Mouse (Mus musculus) cerebellum, adult 11-12 months (tissue): Measurements from ENCODE around the gene Fancc.

Experiments used
- DNase-seq: peaks from one replicate; pipeline ENCODE4 v3.0.0; 2022

Gene Fancc

DNA sequence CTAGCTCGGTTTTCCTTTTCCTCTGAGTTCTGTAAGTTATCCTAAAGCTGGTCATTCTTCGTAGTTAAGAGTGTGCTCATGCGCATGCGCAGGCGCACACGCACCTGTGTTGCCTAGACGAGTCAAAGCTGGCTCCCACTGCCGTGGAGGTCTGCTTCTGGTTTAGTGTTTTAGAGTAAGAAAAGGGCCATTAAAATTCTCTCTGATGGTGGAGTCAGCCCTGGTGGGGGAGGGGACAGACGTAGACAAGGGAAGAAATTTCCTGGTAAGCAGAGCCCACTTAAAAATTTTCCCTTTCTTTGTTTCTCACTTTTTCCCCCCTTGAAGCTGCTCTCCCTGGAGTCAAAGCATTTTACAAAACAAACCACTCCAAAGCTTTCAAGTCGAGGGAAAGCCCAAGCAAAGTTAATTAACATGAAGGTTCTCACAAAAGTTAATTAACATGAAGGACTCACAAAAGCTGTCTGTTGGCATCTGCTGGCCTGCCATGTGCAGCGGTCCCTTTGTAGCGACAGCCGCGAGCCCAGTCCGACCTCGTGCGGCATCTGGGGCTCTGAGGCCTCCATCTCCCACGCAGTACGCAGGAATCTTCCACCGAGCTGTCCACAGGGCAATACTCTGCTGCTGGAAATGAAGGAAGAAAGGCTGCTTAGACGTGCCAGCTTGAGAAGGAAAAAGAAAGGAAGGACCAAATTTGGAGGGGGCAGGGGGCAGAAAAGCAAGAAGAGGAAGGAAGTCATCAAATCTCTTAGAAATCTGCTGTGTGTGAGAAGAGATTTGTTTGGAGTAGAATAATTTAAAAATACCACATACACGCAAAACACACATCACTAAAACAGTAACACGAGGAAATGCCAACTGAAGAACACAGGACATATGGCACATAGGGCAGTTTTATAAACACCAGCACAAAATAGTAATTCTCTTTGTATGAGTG, at the start of gene Fancc:
TSS of gene Fancc (minus strand) at position 633 of the 937 bp plus-strand sequence.
- no peak for DNase-seq

DNA sequence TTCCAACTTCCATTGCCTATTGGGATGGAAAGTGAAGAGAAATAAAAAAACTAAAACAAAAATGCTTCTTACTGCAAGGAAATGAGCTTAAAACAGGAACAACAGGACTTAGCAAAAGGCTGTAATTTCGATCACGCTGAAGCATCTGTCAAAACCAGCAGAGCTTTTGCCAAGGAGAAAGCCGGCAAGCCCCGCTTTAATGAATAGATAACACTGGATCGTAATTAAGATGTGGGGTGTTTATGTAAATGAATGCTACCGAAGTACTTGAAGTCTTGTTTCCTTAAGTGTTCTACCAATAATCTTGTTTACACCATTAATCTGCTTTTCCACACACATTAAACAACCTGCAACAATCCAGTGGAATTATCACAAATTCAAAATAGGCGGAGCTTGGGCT, 48.2 kb upstream of the Fancc start:
- DNase-seq, result no peak

DNA sequence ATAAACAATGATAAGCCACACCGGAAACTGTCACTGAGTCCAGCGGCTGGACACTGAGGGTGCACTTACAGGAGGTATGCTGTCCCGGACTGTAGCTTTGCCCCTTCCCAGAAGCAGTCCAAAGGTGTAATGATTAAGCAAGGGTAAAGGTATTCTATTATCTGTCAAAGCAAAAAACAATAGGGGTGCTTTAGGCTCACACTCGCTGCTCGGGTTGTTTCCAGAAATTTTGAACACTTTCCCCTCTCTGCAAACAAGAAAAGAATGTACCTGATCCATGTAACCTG, 47.8 kb upstream of the Fancc start:
- no peak for DNase-seq

DNA sequence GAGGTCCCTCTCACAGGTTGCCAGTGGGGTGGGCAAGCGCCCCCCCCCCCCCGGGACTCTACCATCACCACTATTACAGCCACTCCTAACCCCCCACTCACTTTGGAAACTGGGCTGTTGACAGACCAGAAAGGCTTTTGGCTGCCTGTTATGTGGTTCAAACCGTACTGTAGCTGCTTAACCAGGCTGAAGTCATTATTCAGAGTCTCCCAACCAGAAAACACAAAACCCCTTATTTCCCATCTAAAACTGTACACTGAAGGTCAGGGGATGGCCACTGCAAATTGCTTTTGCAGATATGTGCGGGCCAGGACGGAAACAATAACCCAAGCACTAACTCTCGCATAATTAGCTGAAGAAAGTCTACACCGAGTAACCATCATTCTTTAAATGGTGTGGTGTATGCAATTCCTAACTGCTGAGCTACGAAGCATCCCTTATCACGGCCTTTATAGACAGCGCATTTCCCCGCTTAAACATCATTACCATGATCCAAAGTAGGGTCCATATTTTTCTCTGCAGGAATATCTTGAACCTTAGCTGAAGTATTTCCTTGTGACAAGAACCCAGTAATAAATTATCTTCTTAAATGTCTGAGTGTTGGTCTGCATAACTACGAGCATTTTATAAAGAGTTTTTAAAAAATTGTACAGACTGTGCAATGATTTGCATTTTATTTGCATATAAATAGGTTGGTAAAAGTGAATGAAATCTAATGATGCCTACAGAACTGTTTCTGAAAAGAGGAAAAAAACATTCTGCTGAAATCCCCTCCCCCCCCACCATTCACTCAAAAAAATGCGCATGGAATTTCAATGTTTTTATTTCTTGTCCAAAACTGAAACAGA, 47.3 kb upstream of the Fancc start:
- no peak for DNase-seq

DNA sequence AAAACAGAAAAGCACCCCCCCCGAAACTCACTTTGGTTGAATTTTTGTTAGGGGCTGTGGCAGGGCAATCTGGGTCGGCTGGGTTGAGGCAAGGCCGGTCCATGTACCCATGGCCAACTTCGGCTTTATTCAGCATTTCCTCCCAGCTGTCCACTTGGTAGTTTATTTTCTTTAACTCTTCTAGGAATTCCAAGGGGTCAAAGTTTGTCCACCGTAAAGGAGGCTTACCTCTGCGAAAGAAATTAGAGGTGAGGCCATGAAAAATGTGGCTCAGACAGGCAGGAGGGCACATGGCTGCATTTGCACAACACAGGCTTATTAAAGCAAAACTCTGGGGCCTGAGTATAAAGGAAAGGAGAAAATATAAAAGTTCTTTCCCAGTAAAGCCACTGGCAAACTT, 46.4 kb upstream of the Fancc start:
- DNase-seq, result no peak

DNA sequence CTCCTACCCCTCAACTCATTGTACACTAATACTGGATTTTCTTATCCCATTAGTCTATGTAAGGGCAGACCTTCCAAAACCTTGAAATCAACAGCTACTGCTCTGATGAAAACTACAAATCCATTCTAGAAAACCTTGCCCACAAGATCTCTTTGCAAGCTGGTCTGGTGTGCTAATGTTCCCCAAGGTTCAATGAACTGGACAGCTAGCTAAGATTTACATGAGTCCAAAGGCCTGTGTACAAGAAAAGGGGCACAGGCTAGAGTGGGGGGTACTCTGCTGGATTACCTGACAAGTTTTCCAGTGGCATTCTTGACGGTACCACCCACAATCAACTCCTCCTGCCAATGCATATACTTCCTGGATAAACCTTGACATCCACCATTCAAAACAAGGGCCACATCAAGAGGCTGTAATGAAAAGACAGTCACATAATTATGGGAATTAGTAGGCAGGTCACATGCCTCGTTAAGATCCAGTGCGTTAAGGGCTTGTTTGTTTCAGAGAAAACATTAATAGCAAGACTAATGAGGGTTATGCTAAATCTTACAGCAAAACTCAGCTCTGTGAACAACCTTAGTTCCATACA, 45.8 kb upstream of the Fancc start:
- DNase-seq, result no peak

DNA sequence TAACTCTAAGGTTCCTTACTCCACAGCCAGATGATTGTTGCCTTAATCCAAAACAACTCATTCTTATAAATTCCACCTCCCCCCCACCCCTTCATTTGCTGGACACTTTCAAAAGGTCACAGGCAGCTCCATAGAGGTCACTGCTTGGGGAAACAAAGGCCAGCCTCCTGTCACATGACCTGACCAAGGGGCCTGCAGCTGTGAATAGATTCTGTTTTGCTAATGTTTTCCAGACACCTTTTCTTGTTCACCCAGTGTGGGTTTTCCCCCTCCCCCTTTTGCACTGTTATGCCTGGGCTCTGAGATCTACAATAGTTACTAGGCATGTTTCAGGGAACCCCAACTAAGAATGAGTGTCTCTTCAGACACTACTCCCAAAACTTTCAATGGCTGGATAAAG, 44.4 kb upstream of the Fancc start:
- DNase-seq, result no peak

DNA sequence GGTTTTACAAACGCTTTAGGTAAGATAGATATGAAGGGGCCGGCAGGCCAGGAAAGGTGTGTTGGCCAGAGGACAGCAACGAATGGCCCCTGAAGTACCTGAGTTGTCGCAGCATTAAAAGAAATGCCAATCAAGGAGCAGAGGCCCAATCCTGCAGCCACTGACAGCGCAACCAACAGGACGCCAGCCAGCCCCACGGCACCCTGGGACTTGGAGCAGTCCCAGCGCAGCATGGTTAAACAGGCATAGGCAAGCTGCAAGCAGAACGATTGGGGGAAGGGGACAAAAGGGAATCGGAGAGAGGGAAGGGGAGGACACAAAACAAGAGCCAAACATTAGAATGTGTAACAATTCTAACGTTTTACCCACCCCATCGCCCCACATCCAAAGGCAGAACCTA, 43.5 kb upstream of the Fancc start:
- peak; percentile 53 for DNase-seq

DNA sequence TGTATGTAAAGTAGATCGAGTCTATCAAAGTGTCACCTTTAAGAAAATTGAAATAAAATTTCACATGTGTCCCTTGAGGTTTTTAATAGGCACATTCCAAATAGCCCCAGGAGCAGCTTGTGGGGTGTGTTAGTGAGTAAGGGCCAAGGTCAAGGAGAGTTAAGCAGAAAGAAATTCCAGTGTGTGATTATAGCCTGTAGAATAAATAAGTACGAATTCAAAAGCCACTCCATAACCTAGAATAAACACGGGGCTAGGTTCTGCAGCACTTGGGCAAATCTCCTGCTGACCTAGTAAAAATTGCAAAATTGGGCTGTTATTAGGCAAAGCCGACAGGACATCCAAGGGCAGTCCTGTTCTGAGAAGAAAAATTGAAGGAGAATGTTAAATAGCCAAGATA, 37.9 kb upstream of the Fancc start:
- no peak for DNase-seq

DNA sequence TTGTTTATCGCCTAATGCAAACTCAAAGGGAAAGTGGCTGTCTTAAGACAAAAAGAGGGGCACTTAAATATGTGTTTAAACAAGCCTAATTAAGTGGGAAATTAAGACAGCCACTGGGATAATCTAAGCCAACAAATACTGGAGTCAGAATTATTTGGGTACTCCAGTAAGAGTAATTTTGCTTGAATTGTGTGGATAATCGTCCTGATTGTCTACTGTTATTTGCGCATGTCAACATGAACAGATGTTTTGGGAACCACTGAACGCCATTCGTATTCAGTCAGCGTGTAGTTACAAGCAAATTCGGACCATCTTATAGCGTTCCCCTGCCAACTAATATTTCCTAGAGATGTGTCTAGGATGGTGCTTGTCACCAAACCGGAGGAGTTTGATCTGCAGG, 33.8 kb upstream of the Fancc start:
- DNase-seq, result no peak

DNA sequence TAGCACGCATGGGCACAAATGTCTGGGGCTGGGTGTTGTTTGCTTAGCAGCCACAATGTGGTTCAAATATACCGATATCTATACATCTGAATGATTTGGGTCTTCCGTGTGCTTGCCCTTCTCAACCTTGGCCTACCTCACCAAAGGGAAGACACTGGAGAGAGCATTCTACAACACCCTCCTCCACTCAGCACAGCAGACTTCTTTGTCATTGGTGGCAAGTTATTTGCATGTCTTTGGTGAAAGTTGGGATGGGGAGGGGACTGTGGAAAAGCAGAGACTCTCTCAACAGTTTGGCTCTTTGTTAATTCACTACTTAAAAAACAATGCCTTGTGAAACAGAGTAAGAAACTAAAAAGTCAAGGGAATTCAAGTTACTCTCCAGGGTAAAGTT, 33.3 kb upstream of the Fancc start:
- no peak for DNase-seq

DNA sequence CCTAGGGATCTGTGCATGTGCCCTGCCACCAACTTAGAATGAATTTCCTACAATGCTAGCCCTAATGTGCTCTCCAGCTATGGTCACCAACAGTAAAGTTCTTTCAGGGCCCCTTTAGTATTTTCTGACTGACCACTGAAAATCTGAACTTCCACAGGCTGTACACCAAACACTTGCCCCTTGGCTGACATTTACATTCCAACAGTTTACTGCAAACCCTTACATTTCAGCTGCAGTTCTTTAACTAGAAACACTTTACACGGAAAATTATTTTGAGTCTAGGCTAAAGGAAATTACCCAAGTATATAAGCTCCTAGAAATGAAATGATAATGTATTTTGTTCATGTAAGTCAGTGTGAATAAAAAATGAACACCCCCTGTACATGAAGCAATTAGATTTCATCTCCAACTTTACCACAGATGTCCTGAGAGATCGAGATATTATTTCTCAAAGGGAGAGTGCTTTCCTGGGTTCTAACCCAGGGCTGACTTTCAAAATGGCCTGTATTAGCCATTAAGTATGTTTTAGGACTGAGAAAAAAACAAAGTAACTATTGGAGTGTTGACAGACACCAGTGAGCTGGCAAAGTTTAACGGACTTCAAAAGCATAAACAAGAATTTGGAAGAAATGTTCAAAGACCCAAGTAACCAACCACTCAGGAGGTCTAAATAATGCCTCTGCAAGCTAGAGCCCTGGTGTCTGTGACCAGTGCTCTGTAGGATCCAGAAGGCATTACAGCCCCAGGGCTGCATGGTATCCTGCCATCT, 32.7 kb upstream of the Fancc start:
- no peak for DNase-seq

DNA sequence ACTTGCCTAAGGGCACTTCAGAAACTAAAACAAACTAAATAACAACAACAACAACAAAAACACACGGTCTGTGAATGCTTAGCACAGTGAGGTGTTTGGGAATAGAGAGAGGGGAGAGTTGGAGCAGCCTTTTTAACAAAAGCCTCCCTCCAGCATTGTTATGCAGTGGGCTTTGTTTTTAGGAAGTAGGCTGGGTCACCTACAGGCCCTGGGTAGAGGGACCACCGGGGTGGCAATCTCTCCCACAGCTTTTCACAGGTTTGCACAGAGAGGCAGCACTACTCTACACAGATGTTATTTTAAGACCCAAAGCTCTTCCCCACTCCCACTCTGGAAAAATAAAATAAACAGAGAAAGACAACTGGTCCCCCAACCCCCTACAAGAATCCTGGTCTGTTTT, 31.8 kb upstream of the Fancc start:
- DNase-seq, result no peak

DNA sequence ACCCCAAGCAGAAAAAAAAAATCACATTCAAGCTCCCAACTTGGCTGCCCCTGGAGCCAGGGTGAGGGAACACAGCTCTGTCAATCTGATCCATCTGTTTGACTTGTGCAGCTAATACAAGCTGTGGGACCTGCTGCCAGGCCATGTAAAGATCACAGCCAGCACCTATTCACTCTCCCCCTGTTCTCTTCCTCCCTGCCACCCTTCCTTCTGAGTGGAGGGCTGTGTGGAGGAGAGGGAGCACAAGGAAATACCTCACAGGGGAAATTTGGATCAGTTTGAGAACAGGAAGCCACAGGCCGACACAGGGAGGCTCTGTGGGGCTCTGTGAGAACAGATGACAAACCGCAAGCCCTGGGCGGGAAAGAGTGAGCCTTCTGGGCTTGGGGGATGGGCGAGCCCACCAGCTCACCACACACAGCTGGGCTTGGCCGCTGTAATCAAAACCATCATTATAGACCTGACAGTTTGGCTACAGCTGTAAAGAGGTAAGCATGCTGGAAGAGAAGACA, 31.1 kb upstream of the Fancc start:
- DNase-seq, result no peak

DNA sequence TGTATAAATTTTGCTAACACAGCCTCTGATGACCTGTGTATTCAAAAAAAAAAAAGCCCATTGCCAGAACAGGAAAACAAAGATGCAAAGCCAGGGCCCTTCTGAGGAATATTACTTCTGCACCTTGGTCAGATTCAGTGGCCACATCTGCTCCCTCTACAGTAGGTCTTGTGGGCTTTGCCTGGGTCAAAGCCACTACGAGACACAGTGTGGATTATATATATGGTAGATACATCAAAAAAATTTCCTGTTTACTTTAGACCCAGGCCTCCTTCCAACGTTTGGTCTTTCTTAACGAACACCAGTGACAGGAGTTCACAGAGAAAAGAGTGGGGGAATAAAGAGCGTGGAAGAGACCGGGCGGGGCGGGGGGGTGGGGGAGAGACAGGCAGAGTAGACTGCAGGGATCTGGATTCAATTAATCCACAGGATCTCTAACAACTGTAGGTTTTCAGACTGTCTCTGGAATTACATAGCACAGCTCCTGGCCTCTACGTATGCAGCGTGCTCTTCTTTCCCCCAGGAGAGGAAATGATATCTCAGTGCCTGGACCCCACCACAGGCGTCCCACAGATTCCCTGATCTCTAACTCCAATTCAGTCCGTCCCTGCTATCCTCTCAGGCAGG, 28.6 kb upstream of the Fancc start:
- no peak for DNase-seq

DNA sequence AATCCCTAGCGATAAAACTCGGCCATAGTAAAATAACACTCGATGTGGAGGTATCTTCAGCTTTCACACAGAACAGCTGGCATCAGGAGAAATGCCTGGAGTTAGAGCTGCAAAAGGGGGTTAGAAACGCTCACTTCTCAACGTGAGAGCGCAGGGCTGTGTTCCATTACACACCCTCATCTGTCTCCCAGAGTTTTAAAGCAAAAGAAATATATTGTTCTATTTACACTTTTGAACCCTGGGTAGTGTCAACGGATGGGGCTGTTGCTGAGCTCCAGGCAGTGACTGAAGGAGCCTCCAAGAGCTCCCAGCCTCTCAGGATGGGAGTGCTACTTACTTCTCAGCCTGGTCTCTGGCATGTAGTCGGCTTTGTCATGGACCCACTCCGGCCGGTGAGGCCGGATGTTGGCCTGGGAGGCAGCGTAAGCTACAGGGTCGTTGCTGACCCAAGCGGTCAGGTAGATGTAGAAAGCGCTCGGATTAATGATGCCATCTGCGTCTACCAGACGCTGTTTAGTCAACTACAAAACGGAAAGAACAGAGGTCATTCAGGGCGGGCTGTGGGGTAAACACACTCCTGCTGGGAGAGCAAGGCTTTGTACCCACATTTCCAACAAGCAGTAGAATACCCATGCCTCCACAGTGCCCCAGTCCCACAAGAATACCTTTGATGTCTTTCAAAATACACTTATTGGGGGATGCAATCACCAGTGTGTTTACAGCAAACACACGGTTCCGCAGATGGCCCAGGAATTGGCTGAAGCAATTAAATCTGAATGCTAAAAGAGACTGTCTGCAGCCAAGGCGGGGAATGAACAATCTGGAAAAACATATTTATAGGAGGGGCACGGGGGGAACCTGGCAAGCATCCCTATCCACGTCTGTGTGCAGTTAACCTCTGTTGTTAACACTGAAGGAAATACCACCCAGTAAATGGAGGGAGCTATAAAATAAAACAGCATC, 27.8 kb upstream of the Fancc start:
- DNase-seq, result peak; percentile 64

DNA sequence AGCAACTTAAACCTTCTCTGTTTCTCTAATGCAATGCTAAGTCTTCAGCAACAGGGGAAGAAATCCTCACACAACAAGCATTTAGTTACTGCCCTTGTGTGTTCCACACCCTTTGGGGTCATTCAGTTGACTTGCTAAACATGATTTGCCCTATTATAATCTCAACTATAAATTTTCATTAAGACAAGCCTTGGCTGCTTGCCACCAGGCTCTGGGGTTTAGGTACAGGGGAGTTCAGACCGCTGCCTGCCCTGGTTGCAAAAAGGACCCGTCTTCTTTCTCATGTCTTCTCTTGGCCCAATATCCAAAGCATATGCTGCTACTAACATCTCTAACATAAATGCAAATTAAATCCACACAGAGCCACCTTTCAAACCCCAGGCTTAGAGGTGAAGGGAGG, 27.0 kb upstream of the Fancc start:
- DNase-seq, result no peak

DNA sequence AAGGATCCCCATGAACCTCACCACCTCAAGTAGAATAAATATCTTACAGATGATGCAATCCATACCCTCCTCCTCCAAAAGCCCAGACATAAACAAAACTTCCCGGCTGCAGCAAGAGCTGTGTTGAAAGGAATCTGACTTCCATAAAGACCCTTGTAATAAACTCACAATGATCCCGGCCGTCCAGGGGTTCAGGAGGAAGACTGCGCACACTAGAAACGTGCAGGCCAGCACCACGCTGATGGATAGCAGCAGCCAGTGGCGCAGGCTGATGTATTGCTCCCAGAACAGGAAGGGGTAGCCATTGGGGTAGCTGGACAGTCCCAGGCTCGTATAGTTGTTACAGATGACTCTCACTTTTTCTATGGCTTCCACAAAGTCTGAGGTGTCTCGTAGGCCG, 25.8 kb upstream of the Fancc start:
- DNase-seq, result no peak

DNA sequence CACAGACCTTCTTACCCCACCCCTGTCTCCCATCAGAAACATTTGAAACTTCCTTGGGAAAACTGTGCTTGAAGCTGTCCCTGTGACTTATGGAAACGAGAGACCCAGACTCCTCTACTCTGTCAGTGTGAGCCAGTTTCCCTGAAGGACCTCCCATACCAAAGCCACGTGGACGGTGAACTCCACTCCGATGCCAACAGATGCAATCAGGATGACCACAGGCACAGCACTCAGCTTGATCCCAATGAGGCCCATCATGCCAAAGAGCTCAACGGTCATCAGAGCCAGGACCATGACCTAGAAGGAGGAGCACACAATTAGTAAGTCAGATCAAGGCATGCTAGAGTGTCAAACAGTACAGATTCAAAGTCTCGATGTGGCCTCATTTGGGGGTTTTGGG, 23.0 kb upstream of the Fancc start:
- DNase-seq, result no peak

DNA sequence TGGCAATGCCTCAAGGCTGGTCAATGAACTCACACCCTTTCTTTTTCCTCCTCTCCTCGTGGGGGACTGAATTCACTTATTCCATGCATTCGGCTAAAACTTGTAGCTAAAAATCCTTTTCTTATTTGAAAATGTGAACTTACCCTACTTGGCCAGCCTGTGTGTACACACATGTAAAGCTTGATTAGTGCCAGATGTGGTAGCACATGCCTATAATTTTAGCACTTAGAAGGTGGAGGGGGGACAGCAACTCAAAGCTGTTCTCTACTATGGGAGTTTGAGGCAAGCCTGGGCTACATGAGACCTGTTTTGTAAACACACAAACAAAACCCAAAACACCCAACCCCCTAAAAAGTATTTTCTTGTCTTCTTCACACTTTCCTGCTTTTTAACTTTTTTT, 19.5 kb upstream of the Fancc start:
- DNase-seq, result no peak

DNA sequence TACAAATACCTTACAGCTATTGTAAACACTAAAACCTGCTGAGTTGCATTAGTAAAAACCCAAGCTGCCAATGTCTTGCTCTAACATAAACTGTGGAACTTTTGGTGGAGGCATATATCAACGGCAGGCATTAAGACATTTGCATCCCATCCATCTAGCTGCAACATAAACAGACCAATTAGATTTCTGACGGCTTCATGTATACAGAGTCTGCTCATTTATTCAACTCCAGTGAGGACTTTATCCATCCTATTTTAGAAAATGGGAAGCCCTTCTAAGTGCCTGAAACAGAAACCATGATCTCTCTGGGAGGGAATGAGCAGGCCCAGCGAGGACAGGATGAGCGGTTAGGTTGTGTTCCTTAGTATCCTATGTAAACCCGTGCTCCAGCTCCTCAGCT, 18.5 kb upstream of the Fancc start:
- no peak for DNase-seq
